Mouse (Mus musculus) C2C12 (cell line): ENCODE data around the gene Zfp652. TPM values are rescaled to one million over a fixed set of nuclear protein-coding genes. Genes with fewer than 3 reads are reported as not detected.

Experiments used
- H3K27me3 ChIP-seq: one replicate; pipeline ENCODE4 v1.6.1; 2011; ENCODE audit not compliant: control insufficient read depth, insufficient read depth, insufficient read length
- H3K36me3 ChIP-seq: one replicate; pipeline ENCODE4 v1.6.1; 2011; ENCODE audit not compliant: control insufficient read depth, insufficient read depth
- H3K4me3 ChIP-seq: one replicate; pipeline ENCODE4 v1.5.1; 2011; ENCODE audit warnings: mild to moderate bottlenecking, control low read depth; ENCODE audit not compliant: poor library complexity, insufficient read depth, severe bottlenecking
- H3K79me2 ChIP-seq: one replicate; pipeline ENCODE4 v1.6.1; 2011; ENCODE audit not compliant: control insufficient read depth, insufficient read depth
- H3K79me3 ChIP-seq: one replicate; pipeline ENCODE4 v1.6.1; 2011; ENCODE audit warnings: low read depth, control low read depth
- H3ac ChIP-seq: one replicate; pipeline ENCODE3; 2011; ENCODE audit warnings: low read depth; ENCODE audit not compliant: control insufficient read depth, insufficient read length
- CEBPB ChIP-seq: IDR thresholded peaks from one replicate; pipeline ENCODE4 v1.6.1; 2011; ENCODE audit warnings: low read depth, mild to moderate bottlenecking, control low read depth, moderate library complexity
- CTCF ChIP-seq: IDR thresholded peaks from one replicate; pipeline ENCODE4 v1.5.1; 2011; ENCODE audit not compliant: control insufficient read depth, insufficient read depth, insufficient read length
- FOSL1 ChIP-seq: IDR thresholded peaks from one replicate; pipeline ENCODE4 v1.8.0; 2011; ENCODE audit warnings: mild to moderate bottlenecking, low read length; ENCODE audit not compliant: poor library complexity, insufficient read depth, severe bottlenecking
- MAX ChIP-seq: IDR thresholded peaks from one replicate; pipeline ENCODE4 v1.6.1; 2011; ENCODE audit warnings: mild to moderate bottlenecking, control low read depth
- MYOD1 ChIP-seq: IDR thresholded peaks from one replicate; pipeline ENCODE4 v1.6.1; 2011; ENCODE audit warnings: low read depth; ENCODE audit not compliant: control insufficient read depth, insufficient read length
- MYOG ChIP-seq: IDR thresholded peaks from one replicate; pipeline ENCODE4 v1.6.1; 2011; ENCODE audit not compliant: control insufficient read depth, insufficient read length; ENCODE audit errors: extremely low read depth
- USF1 ChIP-seq: IDR thresholded peaks from one replicate; pipeline ENCODE4 v1.6.1; 2011; ENCODE audit warnings: low read depth, mild to moderate bottlenecking, control low read depth, moderate library complexity
- polyA plus RNA-seq: library from polyadenylated mRNA; unstranded; fragments of >200 nt; fragmentation: generic; extraction: Trizol; gene quantifications from one replicate; pipeline ENCODE4 v1.2.1, GENCODE M21; 2012; ENCODE audit warnings: missing spikeins

Gene Zfp652
- polyA plus RNA-seq, 1 experiment: 4.8 TPM

DNA sequence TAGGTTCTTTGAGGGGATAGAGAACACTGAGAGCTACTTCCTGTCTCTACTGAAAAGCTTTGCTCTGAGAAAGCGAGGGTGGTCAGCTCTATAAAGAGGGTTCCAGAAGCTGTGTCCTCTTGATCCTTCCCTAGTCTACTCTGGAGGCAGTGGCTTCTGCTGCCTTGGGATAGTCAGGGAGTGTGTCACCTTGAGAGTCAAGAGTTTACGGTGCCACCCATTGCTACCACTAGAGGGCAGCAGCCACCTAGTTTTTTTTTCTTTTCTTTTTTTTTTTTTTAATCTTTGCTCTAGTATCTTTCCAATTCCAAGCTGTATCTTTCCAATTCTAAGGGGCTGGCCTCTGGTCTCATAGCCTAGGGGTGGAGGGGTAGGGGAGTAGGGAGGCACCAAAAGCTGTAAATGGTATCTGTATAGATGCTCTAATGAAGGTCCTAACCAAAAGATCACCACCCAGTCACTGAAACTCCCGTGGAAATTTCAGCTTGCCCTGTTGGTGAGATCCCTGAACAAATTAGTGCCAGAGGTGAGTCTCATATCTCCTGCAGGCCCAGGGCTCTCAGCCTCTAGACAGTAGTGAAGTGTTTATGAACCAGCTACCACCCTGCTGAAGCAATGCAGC is 115.1 kb downstream of the Zfp652 start:
- H3ac ChIP-seq: no peak overlapping the region
- no peak overlapping the region for H3K4me3 ChIP-seq
- no peaks in the 10 kb centered on the region for H3K27me3 ChIP-seq
- TF ChIP-seq MYOD1 (no peak), USF1 (no peak), MAX (no peak), MYOG (no peak), CTCF (no peak), CEBPB (no peak), FOSL1 (no peak)
- no peaks in the 10 kb centered on the region for H3K36me3 ChIP-seq
- no peaks in the 10 kb centered on the region for H3K79me3 ChIP-seq
- no peaks in the 10 kb centered on the region for H3K79me2 ChIP-seq

DNA sequence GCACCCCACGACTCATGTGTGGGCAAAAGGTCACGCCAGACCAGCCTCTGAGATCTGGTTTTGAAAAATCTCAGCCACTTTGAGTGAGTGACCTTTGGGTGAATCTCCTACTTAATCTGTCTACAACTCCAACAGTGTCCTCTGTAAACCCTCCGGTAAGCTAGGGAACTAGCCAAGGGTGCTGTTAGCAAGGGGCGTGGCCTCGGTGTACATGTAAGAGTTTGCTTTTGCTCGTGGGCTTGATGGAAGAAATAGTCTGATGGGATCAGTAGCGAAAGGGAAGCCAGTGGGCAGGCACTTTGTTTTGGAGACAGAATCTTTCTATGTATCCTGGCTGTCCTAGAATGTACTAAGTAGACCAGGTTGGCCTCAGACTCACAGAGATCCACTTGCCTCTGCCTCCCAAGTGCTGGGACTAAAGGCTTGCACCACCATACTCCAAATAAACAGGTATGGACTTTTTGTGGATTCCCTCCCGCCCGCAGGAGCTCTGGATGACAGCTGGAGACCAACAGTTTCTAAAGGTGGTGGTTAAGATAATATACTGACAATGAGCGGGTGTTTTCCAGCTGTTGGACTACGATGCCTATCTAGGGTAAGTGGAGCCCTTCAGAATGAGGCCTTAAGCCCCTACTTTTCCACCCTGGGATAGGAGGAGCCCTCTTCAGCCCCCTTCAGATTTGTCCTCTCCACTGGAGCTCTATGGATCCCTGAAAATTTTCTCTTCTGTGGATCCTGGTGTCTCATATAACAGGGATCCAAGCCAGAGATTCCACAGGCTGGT is 115.9 kb downstream of the Zfp652 start:
- H3K79me3 ChIP-seq: no peaks in the 10 kb centered on the region
- H3K27me3 ChIP-seq: no peaks in the 10 kb centered on the region
- no peaks in the 10 kb centered on the region for H3K36me3 ChIP-seq
- H3K4me3 ChIP-seq: no peak overlapping the region
- H3K79me2 ChIP-seq: no peaks in the 10 kb centered on the region
- no peak overlapping the region for H3ac ChIP-seq
- no peak for TF ChIP-seq CEBPB
- no peak for TF ChIP-seq USF1
- no peak for TF ChIP-seq FOSL1
- TF ChIP-seq MYOG: no peak
- no peak for TF ChIP-seq MYOD1
- TF ChIP-seq MAX: no peak
- TF ChIP-seq CTCF: no peak

DNA sequence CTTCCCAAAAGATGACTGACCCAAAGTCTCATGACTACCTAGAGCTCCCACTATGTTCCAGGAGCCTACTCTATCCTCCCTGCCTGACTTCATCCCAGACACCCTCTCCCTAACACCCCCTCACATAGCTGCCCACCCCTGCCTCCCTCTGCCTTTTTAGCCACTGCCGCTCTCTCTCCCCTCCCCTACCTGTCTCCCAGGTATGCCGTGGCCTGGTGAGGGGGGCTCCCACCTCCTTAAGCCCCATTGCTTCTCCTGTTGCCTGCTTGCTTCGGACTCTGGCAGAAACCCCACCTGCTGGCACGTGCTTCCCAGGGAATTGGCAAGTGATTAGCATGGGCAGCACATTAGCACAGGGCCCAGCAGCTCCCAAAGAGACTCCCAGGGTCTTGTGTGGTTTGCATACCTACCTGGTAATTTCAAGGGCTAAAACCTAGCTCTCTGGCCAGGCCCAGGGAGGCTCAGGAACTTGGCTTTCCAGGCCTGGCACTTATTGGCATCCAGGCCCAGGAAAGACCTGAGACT is 117.1 kb downstream of the Zfp652 start:
- H3K4me3 ChIP-seq: no peak overlapping the region
- TF ChIP-seq MYOD1: no peak
- no peak for TF ChIP-seq CTCF
- TF ChIP-seq MAX: no peak
- TF ChIP-seq FOSL1: no peak
- TF ChIP-seq CEBPB: no peak
- no peak for TF ChIP-seq MYOG
- TF ChIP-seq USF1: no peak
- H3K27me3 ChIP-seq: no peaks in the 10 kb centered on the region

DNA sequence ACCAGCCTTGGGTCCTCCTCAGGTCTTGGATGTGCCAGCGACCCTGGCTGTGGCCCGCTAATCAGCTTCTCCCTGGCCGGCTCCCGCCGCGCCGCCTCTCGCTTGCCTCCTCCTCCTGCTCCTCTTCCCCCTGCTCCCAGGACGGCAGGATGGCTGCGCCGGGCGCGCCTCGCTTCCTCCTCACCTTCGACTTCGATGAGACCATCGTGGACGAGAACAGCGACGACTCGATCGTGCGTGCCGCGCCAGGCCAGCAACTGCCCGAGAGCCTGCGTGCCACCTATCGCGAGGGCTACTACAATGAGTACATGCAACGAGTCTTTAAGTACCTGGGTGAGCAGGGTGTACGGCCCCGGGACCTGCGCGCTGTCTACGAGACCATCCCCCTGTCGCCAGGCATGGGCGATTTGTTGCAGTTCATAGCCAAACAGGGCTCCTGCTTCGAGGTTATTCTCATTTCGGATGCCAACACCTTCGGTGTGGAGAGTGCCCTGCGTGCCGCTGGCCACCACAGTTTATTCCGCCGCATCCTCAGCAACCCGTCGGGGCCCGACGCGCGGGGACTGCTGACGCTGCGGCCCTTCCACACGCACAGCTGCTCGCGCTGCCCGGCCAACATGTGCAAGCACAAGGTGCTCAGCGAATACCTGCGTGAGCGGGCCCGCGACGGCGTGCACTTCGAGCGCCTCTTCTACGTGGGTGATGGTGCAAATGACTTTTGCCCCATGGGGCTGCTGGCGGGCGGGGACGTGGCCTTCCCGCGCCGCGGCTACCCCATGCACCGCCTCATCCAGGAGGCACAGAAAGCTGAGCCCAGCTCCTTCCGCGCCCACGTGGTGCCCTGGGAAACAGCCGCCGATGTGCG is 118.2 kb downstream of the Zfp652 start:
- no peaks in the 10 kb centered on the region for H3K27me3 ChIP-seq
- no peak for TF ChIP-seq MYOG
- no peak for TF ChIP-seq USF1
- TF ChIP-seq CEBPB: no peak
- no peak for TF ChIP-seq MYOD1
- no peak for TF ChIP-seq MAX
- TF ChIP-seq CTCF: no peak
- no peak for TF ChIP-seq FOSL1
- H3ac ChIP-seq: no peak overlapping the region
- no peaks in the 10 kb centered on the region for H3K79me2 ChIP-seq
- H3K79me3 ChIP-seq: no peaks in the 10 kb centered on the region
- H3K4me3 ChIP-seq: no peak overlapping the region
- H3K36me3 ChIP-seq: no peaks in the 10 kb centered on the region

More for the DNA sequence above, 117.1 kb downstream of the Zfp652 start:
- no peak overlapping the region for H3ac ChIP-seq
- H3K79me3 ChIP-seq: no peaks in the 10 kb centered on the region
- no peaks in the 10 kb centered on the region for H3K79me2 ChIP-seq
- H3K36me3 ChIP-seq: no peaks in the 10 kb centered on the region

DNA sequence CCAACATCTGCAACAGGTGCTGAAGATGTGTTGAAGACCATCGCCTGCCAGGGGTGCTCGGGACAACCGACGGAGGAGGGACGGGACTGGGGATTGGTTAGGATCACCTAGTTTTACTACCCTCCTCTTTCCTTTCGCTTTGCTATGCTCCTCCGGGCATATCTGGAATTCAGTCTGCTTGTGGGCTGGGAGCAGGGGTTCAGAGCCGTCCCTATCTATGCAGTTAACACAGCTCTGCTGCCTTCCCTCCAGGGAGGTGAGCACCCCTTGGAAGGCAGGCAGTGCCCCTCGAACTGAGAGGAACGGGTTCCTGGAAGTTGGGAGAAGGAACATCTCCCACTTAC is 118.8 kb downstream of the Zfp652 start:
- Histone ChIP-seq H3ac (no peak overlapping the region), H3K4me3 (no peak overlapping the region), H3K79me3 (no peaks in the 10 kb centered on the region), H3K36me3 (no peaks in the 10 kb centered on the region), H3K79me2 (no peaks in the 10 kb centered on the region), H3K27me3 (no peaks in the 10 kb centered on the region)
- TF ChIP-seq CTCF (no peak), USF1 (no peak), MAX (no peak), CEBPB (no peak), MYOG (no peak), MYOD1 (no peak), FOSL1 (no peak)

DNA sequence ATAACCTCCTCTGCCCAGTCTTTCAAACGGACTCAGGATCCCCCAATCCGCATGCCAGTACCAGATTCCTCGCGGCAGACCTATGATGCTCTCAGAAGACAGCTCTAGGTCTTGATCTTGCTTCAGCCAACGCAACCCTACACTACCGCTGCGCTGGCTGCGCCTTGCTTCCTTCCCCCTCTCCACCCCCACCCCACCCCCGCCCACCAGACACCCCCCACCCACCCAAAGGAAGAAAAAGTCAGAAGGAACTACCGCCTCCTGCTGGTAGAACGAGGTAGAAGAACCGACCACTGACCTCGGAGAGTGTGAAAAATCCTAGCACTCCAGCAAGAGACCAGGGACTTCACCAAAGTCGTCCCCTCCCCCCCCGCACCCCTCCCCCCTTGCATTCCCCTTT is 119.2 kb downstream of the Zfp652 start:
- no peak for TF ChIP-seq USF1
- no peak for TF ChIP-seq MYOG
- TF ChIP-seq MAX: no peak
- no peak for TF ChIP-seq MYOD1
- no peak for TF ChIP-seq CEBPB
- no peak for TF ChIP-seq FOSL1
- TF ChIP-seq CTCF: no peak
- Histone ChIP-seq H3K79me3 (no peaks in the 10 kb centered on the region), H3K79me2 (no peaks in the 10 kb centered on the region), H3ac (no peak overlapping the region), H3K27me3 (no peaks in the 10 kb centered on the region), H3K4me3 (no peak overlapping the region), H3K36me3 (no peaks in the 10 kb centered on the region)
